Mouse (Mus musculus): ENCODE data around the gene Nacc1. TPM values are rescaled to one million over a fixed set of nuclear protein-coding genes. Genes with fewer than 3 reads are reported as not detected.

Gene Nacc1
- polyA plus RNA-seq, 1 experiment from 2014 or later: 13.0 TPM

DNA sequence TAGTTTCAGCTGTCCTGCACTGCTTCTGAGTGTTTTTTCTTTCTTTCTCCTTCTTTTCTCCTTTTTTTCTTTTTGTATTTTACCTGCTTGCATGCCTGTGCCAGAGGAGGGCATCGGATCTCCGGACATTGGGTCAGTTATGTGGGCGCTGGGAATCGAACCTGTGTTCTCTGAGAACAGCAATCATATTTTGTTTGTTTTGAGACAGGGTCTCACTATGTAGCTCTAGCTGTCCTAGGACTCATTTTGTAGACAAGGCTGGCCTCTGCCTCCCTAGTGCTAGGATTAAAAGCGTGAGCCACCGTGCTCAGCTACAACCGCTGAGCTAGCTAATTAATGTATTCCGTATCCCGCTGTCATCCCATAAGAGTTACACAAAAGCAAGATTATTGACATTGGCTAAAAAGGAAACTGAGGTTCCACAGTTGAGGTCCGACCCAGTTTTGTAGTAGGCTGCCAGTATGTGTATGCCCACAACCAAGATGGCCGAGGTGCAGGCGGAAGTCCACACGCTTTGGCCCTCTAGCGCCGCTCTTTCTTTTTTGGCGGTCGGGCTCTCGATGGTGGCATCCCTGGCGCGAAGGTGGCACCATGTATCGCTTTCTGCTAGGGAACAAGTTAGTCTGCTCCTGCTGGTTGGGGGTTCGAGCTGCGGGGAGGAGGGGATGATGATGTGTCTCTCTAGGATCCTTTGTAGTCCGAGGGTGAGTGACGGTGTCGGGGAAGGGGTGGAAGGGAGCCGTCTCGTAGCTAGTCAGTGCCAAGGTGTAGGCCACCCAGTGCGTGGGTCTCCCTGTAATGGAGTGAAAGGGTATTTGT lies 22.9 kb downstream of the Nacc1 start:
- peak; percentile 72 for ATAC-seq
- Histone ChIP-seq H3K4me3 (ENCODE audit: low read depth, low read length) (peak overlapping the region; percentile 63), H3K4me2 (ENCODE audit: low read length) (peak overlapping the region; percentile 87), H3K27ac (ENCODE audit: low read length) (peak overlapping the region; percentile 89), H3K4me1 (ENCODE audit: control insufficient read depth, insufficient read depth, low read length) (peaks cover 39% of the 10 kb centered on the region), H3K9me3 (replicated peaks; ENCODE audit: control insufficient read depth, low read length, poor library complexity, severe bottlenecking) (no peaks in the 10 kb centered on the region), H3K27me3 (ENCODE audit: control insufficient read depth, insufficient read depth, low read depth, low read length) (peaks cover 2% of the 10 kb centered on the region; the same call in 1 of the 2 replicates), H3K36me3 (ENCODE audit: control insufficient read depth, insufficient read depth, low read length) (no peaks in the 10 kb centered on the region), H3K9ac (ENCODE audit: low read depth, low read length) (peak overlapping the region; percentile 82)
- under 1% methylated on average over 29 of the region's 29 CpGs for WGBS

DNA sequence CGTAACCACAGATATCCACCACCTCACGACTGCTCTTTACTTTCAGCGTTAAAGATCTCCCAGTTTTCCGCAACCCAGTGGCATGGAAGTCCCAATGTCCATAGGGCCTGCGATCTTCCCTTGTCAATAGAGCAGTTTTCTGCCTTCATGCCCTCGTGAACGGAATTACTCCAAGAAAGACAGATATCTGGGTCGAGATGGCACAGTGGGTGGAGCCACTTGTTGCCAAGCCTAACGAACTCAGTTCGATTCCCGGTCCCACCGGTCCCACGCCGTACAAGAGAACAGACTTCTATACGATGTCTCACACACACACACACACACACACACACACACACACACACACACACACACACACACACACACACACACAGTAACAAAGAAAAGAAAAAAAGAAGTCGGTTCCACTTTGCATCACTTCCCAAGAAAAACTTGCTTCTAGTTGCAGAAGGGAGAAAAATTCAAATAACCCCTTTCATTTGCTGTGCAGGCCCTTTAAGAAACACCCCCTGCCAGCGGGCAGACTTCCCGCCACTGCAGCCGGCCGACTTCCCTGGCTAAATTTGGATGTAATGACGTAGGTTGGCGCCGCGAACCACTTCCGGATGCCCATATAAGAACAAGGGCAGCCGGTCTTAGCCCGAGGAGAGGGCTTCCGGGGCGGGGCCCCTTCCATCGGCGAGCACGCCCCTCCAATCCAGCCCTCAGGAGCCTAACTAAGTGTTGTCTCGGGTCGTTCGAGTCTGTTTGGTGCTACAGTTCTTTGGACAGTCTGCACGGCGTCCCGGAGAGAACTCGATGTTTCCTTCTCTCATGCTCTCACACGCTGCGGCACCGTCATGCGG lies 24.0 kb downstream of the Nacc1 start:
- peak overlapping the region; percentile 82 for H3K9ac ChIP-seq (ENCODE audit: low read depth, low read length)
- H3K4me3 ChIP-seq (ENCODE audit: low read depth, low read length): peak overlapping the region; percentile 63
- peak overlapping the region; percentile 87 for H3K4me2 ChIP-seq (ENCODE audit: low read length)
- peaks cover 39% of the 10 kb centered on the region for H3K4me1 ChIP-seq (ENCODE audit: control insufficient read depth, insufficient read depth, low read length)
- H3K36me3 ChIP-seq (ENCODE audit: control insufficient read depth, insufficient read depth, low read length): no peaks in the 10 kb centered on the region
- 3% methylated on average over 43 of the region's 43 CpGs for WGBS
- ATAC-seq: peak; percentile 71
- peak overlapping the region; percentile 89 for H3K27ac ChIP-seq (ENCODE audit: low read length)
- peaks cover 2% of the 10 kb centered on the region; the same call in 1 of the 2 replicates for H3K27me3 ChIP-seq (ENCODE audit: control insufficient read depth, insufficient read depth, low read depth, low read length)
- H3K9me3 ChIP-seq (replicated peaks; ENCODE audit: control insufficient read depth, low read length, poor library complexity, severe bottlenecking): no peaks in the 10 kb centered on the region

DNA sequence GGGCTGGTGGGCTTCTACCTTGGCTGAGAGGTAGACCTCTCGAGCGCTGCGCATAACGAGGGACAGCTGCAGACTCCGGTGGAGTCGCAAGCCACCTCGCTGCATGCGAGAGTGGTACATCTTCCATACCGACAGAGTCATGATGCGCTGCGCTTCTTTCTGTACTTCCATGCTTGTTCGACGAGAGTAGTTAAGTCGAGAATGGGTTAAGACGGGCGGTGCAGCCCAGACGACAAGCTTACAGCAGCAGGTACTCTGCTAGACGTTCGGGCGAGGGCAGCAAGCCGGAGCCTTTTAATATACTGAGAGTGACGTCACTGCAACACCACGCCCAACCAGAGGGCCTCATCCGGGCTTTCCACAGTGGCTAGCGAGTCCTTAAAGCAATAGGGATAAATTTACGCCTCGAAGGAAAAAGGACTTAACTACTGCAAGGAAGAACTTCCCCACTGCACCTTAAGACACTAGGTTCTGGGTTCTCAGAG lies 25.0 kb downstream of the Nacc1 start, which contains the start of gene Ier2:
Gene Ier2, minus strand, starts transcription at position 272 of the 485 bp plus-strand sequence.
- peak; percentile 69 for ATAC-seq
- peak within 1 kb of the TSS; percentile 87 for H3K4me2 ChIP-seq (ENCODE audit: low read length)
- H3K27ac ChIP-seq (ENCODE audit: low read length): peak within 1 kb of the TSS; percentile 89
- peaks cover 2% of the 10 kb centered on the region; the same call in 1 of the 2 replicates for H3K27me3 ChIP-seq (ENCODE audit: control insufficient read depth, insufficient read depth, low read depth, low read length)
- peaks cover 39% of the 10 kb centered on the region for H3K4me1 ChIP-seq (ENCODE audit: control insufficient read depth, insufficient read depth, low read length)
- peak within 1 kb of the TSS; percentile 63 for H3K4me3 ChIP-seq (ENCODE audit: low read depth, low read length)
- under 1% methylated on average over 27 of the region's 27 CpGs for WGBS
- H3K9ac ChIP-seq (ENCODE audit: low read depth, low read length): peak within 1 kb of the TSS; percentile 74
- H3K9me3 ChIP-seq (replicated peaks; ENCODE audit: control insufficient read depth, low read length, poor library complexity, severe bottlenecking): no peaks in the 10 kb centered on the region
- no peaks in the 10 kb centered on the region for H3K36me3 ChIP-seq (ENCODE audit: control insufficient read depth, insufficient read depth, low read length)

DNA sequence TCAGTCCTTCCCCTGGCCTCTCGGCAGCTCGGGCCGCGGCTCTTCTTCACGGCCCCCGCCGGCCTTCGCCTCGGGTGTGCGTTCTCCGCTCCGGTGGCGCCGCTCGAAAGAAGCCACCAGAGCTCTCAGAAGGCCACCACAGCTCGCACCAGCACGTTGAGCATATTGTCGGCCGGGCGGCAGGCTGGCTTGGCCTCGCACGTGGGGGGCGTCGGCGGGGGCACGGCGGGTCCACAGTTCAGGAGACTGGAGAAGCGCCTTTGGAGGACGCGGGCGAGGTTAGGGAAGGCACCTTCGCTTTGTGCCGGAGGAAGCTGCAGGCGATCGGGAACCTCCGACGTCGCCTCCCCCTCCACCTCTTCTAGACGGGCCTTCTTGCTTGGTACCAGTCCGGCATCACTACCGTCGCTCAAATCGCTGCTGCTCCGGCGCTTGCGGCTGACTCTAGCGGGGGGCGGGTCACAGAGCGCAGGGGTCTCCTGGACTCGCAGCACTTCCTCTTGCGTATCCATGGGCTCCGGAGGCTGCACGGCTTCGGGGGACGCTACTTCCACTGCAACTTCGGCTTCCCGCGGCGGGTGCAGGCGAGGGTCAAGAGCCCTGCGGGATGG lies 25.6 kb downstream of the Nacc1 start:
- Histone ChIP-seq H3K4me3 (ENCODE audit: low read depth, low read length) (peak overlapping the region; percentile 62), H3K9ac (ENCODE audit: low read depth, low read length) (peak overlapping the region; percentile 74), H3K9me3 (replicated peaks; ENCODE audit: control insufficient read depth, low read length, poor library complexity, severe bottlenecking) (no peaks in the 10 kb centered on the region), H3K27me3 (ENCODE audit: control insufficient read depth, insufficient read depth, low read depth, low read length) (peaks cover 2% of the 10 kb centered on the region; the same call in 1 of the 2 replicates), H3K27ac (ENCODE audit: low read length) (peak overlapping the region; percentile 66), H3K36me3 (ENCODE audit: control insufficient read depth, insufficient read depth, low read length) (no peaks in the 10 kb centered on the region), H3K4me1 (ENCODE audit: control insufficient read depth, insufficient read depth, low read length) (peaks cover 39% of the 10 kb centered on the region), H3K4me2 (ENCODE audit: low read length) (peak overlapping the region; percentile 87)
- WGBS: under 1% methylated on average over 60 of the region's 61 CpGs
- ATAC-seq: peak; percentile 10

DNA sequence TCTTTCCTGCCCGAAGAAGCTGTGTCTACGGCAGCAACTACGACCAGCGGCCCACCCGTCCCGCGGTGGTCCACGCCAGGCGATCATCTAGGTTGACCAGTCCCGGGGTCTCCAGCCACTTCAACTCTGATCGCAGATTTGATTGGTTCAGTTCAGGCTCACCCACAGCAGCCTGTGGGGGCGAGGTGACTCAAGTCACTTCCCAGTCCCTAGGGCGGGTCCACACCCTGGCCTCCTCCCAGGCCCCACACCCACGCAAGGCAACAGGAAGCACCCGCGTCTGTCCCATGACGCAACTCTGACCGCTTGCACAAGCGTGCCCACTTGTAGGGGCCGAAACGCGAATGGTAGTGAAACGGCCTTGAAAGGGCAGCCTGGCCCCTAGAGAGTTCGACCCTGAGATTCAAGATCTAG lies 26.2 kb downstream of the Nacc1 start:
- peak overlapping the region; percentile 74 for H3K9ac ChIP-seq (ENCODE audit: low read depth, low read length)
- no peaks in the 10 kb centered on the region for H3K9me3 ChIP-seq (replicated peaks; ENCODE audit: control insufficient read depth, low read length, poor library complexity, severe bottlenecking)
- no peak for ATAC-seq
- no peaks in the 10 kb centered on the region for H3K36me3 ChIP-seq (ENCODE audit: control insufficient read depth, insufficient read depth, low read length)
- H3K27me3 ChIP-seq (ENCODE audit: control insufficient read depth, insufficient read depth, low read depth, low read length): peaks cover 2% of the 10 kb centered on the region; the same call in 1 of the 2 replicates
- WGBS: 1% methylated on average over 24 of the region's 24 CpGs
- H3K4me3 ChIP-seq (ENCODE audit: low read depth, low read length): peak overlapping the region; percentile 62
- H3K4me2 ChIP-seq (ENCODE audit: low read length): peak overlapping the region; percentile 87
- H3K27ac ChIP-seq (ENCODE audit: low read length): peak overlapping the region; percentile 17; the same call in 1 of the 2 replicates
- peaks cover 41% of the 10 kb centered on the region for H3K4me1 ChIP-seq (ENCODE audit: control insufficient read depth, insufficient read depth, low read length)

DNA sequence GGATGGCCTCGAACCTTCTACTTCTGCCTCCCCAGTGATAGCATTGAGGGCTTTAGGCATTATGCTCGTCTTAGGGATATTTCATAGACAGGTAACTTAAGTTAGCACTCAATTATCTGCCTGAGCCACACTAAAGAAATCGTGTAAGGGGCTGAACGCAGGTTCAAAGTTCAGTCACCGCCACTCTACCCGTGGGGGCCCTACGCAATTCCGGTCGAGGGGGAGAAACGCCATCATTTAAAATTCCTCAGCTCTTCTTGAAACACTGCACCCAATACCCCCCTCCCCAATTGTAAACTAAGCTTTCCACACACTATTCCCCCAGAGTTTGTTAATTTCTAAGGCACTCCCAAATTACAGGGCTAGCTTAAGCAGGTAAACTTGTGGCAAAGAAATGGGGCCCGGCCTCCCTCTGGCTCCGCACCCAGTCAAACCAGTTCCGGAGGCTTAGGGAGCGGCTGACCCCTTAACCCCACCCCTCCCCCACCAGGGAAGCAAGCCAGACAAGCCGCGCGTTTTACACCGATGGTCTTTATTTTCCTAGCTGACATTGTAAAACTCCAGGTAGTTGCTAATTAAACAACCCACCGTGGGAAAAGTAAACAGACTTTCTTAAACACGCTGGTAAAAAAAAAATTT lies 26.7 kb downstream of the Nacc1 start:
- ATAC-seq: no peak
- H3K27me3 ChIP-seq (ENCODE audit: control insufficient read depth, insufficient read depth, low read depth, low read length): peaks cover 6% of the 10 kb centered on the region; the same call in 1 of the 2 replicates
- H3K4me1 ChIP-seq (ENCODE audit: control insufficient read depth, insufficient read depth, low read length): peaks cover 43% of the 10 kb centered on the region
- H3K4me2 ChIP-seq (ENCODE audit: low read length): peak overlapping the region; percentile 87
- H3K9me3 ChIP-seq (replicated peaks; ENCODE audit: control insufficient read depth, low read length, poor library complexity, severe bottlenecking): no peaks in the 10 kb centered on the region
- H3K36me3 ChIP-seq (ENCODE audit: control insufficient read depth, insufficient read depth, low read length): no peaks in the 10 kb centered on the region
- 4% methylated on average over 20 of the region's 20 CpGs for WGBS
- peak overlapping the region; percentile 74 for H3K9ac ChIP-seq (ENCODE audit: low read depth, low read length)
- peak overlapping the region; percentile 62 for H3K4me3 ChIP-seq (ENCODE audit: low read depth, low read length)
- no peak overlapping the region; the same call in none of the 2 replicates for H3K27ac ChIP-seq (ENCODE audit: low read length)

DNA sequence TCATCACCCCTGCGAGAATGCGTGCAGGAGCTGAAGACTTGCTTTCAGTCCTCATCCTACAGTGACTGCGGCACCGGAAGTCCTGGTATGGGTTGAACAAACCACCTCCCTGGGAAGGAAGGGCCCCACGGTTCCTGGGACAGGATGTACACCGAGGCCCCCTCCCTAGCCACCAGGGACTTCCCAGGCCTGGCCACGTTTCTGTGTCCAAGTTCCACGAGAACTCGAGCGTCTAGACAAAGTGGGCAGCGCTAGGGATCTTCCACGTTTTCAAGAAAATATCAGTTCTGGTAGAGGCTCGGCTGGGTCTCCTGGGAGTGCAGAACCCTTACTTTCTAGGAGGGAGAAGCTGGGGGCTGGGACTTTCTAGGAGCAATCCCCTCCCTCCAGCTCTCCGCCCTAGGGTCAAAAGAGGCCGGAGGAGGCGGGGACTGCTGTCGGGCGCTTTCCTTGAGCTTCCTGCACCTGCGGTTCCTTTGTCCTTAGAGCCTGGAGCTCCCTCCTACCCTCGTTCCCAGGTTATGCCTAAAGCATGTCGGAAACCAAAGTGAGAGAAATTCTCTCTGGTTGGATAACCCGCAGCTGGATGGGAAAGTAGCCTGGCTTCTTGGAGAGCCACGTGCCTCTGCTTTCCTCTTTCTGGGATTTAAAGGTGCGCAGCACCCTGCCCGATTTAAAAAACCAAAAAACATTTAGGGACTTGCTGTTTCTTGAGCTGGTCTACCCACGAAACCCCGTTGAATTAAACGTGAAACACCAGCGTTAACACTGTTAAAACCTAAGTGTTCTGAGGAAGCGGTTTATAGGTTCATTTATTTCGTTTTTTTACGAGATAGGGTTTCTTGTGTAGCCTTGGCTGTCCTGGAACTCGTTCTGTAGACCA lies 27.5 kb downstream of the Nacc1 start:
- WGBS: 4% methylated on average over 33 of the region's 33 CpGs

More for the DNA sequence above, 27.5 kb downstream of the Nacc1 start:
- Histone ChIP-seq H3K27ac (ENCODE audit: low read length) (peak overlapping the region; percentile 26; the same call in 1 of the 2 replicates), H3K9me3 (replicated peaks; ENCODE audit: control insufficient read depth, low read length, poor library complexity, severe bottlenecking) (no peaks in the 10 kb centered on the region), H3K4me3 (ENCODE audit: low read depth, low read length) (peak overlapping the region; percentile 14; the same call in 1 of the 2 replicates), H3K9ac (ENCODE audit: low read depth, low read length) (0 out of 2 replicates have a peak overlapping the region, but pooled peaks have one; percentile 0), H3K4me1 (ENCODE audit: control insufficient read depth, insufficient read depth, low read length) (peaks cover 41% of the 10 kb centered on the region), H3K4me2 (ENCODE audit: low read length) (peak overlapping the region; percentile 87), H3K36me3 (ENCODE audit: control insufficient read depth, insufficient read depth, low read length) (no peaks in the 10 kb centered on the region), H3K27me3 (ENCODE audit: control insufficient read depth, insufficient read depth, low read depth, low read length) (peaks cover 6% of the 10 kb centered on the region; the same call in 1 of the 2 replicates)
- no peak for ATAC-seq

All from midbrain, embryonic 16.5 days (tissue).